Mouse (Mus musculus) liver, embryonic 14.5 days (tissue): Measurements from ENCODE around the gene Apbb2.

Experiments used
- CTCF ChIP-seq: IDR thresholded peaks from 2 replicates; pipeline ENCODE4 v1.5.1; 2016; ENCODE audit warnings: antibody characterized with exemption, low read depth, control low read depth
- EP300 ChIP-seq: IDR thresholded peaks from 2 replicates; pipeline ENCODE4 v1.6.1; 2016; ENCODE audit warnings: antibody characterized with exemption, low read depth

DNA sequence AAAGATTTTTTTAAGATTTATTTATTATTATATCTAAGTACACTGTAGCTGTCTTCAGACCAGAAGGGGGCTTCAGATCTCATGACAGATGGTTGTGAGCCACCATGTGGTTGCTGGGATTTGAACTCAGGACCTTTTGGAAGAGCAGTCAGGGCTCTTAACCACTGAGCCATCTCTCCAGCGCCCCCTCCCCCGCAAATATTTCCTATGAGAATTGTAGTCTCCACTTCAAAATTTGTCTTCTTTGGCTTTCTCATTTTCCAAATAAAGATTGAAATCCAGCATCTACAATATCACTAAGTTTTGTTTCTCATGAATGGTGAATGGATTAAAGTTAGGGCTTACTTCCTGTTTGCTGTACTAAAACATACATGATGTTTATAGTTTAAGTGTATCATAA lies 356.1 kb downstream of the Apbb2 start:
- TF ChIP-seq EP300 (no peak), CTCF (no peak)
